Mouse (Mus musculus) limb, embryonic 14.5 days (tissue): ENCODE data around the gene Pdzd2. TPM values are rescaled to one million over a fixed set of nuclear protein-coding genes. Genes with fewer than 3 reads are reported as not detected.

Source experiments
- ATAC-seq: fragments of 200-750 bp; cut with Nextera tagmentation; 2 replicates; pipeline ENCODE4 v1.8.0; 2017; ENCODE audit warnings: low read depth, moderate number of reproducible peaks, moderate TSS enrichment; ENCODE audit not compliant: low FRiP score
- DNase-seq: peaks from one replicate; pipeline ENCODE4 v3.0.0-alpha.2; 2015; ENCODE audit warnings: low spot score
- H3K27ac ChIP-seq: fragments of 300-500 bp; sonication (generic); replicated peaks from 2 replicates; pipeline ENCODE4 v1.5.1; 2014; ENCODE audit warnings: low read depth, mild to moderate bottlenecking, low read length, moderate library complexity, mixed read lengths
- H3K27me3 ChIP-seq: fragments of 300-500 bp; sonication (generic); 2 replicates; pipeline ENCODE4 v1.6.1; 2014; ENCODE audit warnings: low read length, mixed read lengths; ENCODE audit not compliant: control insufficient read depth, insufficient read depth
- H3K36me3 ChIP-seq: fragments of 300-500 bp; sonication (generic); 2 replicates; pipeline ENCODE4 v1.6.1; 2014; ENCODE audit warnings: mild to moderate bottlenecking, low read length, moderate library complexity, mixed read lengths; ENCODE audit not compliant: control insufficient read depth, insufficient read depth
- H3K4me1 ChIP-seq: fragments of 300-500 bp; sonication (generic); 2 replicates; pipeline ENCODE4 v1.6.1; 2014; ENCODE audit warnings: antibody characterized with exemption, low read length, mixed read lengths; ENCODE audit not compliant: control insufficient read depth, insufficient read depth
- H3K4me2 ChIP-seq: fragments of 300-500 bp; sonication (generic); replicated peaks from 2 replicates; pipeline ENCODE4 v1.6.1; 2014; ENCODE audit warnings: low read depth, mild to moderate bottlenecking, low read length, moderate library complexity; ENCODE audit not compliant: severe bottlenecking
- H3K4me3 ChIP-seq: fragments of 300-500 bp; sonication (generic); replicated peaks from 2 replicates; pipeline ENCODE4 v1.5.1; 2014; ENCODE audit warnings: low read length
- H3K9ac ChIP-seq: fragments of 300-500 bp; sonication (generic); 2 replicates; pipeline ENCODE4 v1.6.1; 2014; ENCODE audit warnings: mild to moderate bottlenecking, low read depth, low read length, moderate library complexity; ENCODE audit not compliant: severe bottlenecking
- H3K9me3 ChIP-seq: fragments of 300-500 bp; sonication (generic); 2 replicates; pipeline ENCODE4 v1.6.1; 2016; ENCODE audit warnings: low read length; ENCODE audit not compliant: control insufficient read depth
- POLR2A ChIP-seq: fragments of 200-500 bp; IDR thresholded peaks from 2 replicates; pipeline ENCODE4 v1.8.0; 2012; ENCODE audit warnings: inconsistent platforms, mild to moderate bottlenecking, moderate library complexity, borderline replicate concordance; ENCODE audit not compliant: insufficient read depth, insufficient read length; ENCODE audit errors: extremely low read depth
- WGBS: fragments of 180-500 bp; shearing (Covaris S2); extraction: QIAGEN DNeasy Blood & Tissue Kit; methylation state at CpG from one replicate; pipeline ENCODE4 v1.1.7; 2014; 5-methylcytosine and 5-hydroxymethylcytosine counted together
- polyA plus RNA-seq, 2 experiments: library from polyadenylated mRNA; depleted of rRNA in 1 of 2; stranded (reverse) in 1 of 2; unstranded in 1 of 2; fragments of >200 nt; fragmentation: Nextera tagmentation in 1 of 2; extraction: Ambion mirVana in 1 of 2; gene quantifications; 2 replicates each; pipeline versions ENCODE4 v1.2.1 to v1.2.3; 2012 to 2014

The Pdzd2 gene
- polyA plus RNA-seq, 2 experiments = 14.6 to 26.4 TPM

DNA sequence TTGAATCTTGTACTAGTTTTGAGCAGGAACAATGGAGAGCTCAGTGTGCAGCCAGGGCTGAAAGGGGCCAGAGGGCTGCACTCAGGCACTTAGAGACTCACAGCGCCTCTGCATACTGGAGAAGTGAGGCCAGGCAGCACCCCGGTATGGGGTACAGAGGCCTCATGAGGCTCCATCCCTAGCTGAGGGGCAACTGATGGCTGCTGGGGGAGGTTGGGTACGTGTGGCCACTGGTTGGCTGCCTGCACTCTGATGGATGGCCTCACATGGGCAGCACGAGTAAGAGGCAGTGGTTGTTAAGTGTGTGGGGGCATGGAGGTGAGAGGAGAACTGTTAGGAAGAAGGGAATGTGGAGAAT, 398.3 kb downstream of the Pdzd2 start:
- H3K9me3 ChIP-seq = no peaks in the 10 kb centered on the region
- DNase-seq (no peak), ATAC-seq (no peak)
- no peaks in the 10 kb centered on the region for H3K27me3 ChIP-seq
- 60% methylated on average over 4 of the region's 4 CpGs for WGBS
- no peak for TF ChIP-seq POLR2A
- H3K4me1 ChIP-seq = no peaks in the 10 kb centered on the region; the same call in 1 of the 2 replicates
- H3K4me2 ChIP-seq = no peak overlapping the region
- peaks cover 30% of the 10 kb centered on the region for H3K36me3 ChIP-seq
- H3K27ac ChIP-seq = no peak overlapping the region
- H3K4me3 ChIP-seq = no peak overlapping the region
- no peak overlapping the region for H3K9ac ChIP-seq

DNA sequence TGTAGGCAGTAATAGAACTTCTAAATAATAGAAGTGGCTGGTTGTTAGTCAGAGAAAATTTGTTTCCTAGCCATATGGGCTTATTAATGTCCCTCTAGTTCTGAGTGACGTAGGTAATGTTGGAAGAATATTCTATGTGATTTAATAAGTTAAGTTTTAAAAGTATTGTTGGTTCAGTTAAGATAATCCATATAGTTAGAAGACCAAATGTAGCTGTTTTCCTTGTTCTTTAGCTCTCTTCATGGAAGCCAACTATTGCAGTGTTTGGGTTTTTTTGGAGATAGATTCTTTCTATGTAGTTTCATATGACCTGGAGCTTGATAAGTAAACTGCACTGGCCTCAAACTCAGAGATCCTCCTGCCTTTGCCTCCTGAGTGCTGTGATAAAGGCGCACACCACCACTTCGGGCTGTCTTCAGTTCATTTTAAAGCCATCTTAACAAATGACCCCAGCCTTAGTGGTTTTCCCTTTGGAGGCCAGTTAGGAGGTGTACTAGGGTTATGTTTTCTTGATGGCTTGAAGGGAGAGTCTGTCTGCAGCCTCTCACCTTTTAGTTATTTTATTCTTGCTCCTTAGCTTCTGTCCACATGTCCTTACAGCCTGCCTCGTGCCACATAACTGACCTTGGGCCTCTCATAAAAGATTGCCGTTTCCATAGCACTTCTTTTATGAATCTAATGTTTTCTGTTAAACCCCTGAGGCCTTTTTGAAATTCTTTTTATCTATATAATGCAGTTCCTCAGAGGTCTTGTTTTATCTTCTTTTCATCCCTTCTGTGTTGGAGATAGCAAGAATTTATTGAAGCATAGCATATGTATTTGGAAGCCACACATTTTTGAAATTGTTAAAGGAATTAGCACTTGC, 399.0 kb downstream of the Pdzd2 start:
- Histone ChIP-seq H3K27me3 (no peaks in the 10 kb centered on the region), H3K4me3 (no peak overlapping the region), H3K4me1 (no peaks in the 10 kb centered on the region; the same call in 1 of the 2 replicates), H3K27ac (no peak overlapping the region), H3K9me3 (no peaks in the 10 kb centered on the region), H3K36me3 (peaks cover 26% of the 10 kb centered on the region), H3K9ac (no peak overlapping the region), H3K4me2 (no peak overlapping the region)
- 68% methylated on average over 5 of the region's 5 CpGs for WGBS
- DNase-seq (no peak), ATAC-seq (no peak)
- no peak for TF ChIP-seq POLR2A

- no peak overlapping the region for H3K4me3 ChIP-seq
- H3K27ac ChIP-seq = no peak overlapping the region
- TF ChIP-seq POLR2A = no peak
- no peak for ATAC-seq
- H3K4me1 ChIP-seq = no peaks in the 10 kb centered on the region; the same call in 1 of the 2 replicates
- H3K36me3 ChIP-seq = peaks cover 5% of the 10 kb centered on the region
- H3K9ac ChIP-seq = no peak overlapping the region
- no peak overlapping the region for H3K4me2 ChIP-seq
- WGBS = 70% methylated on average over 3 of the region's 3 CpGs
- no peaks in the 10 kb centered on the region for H3K9me3 ChIP-seq
- DNase-seq = no peak
- no peaks in the 10 kb centered on the region for H3K27me3 ChIP-seq
These were observed 402.0 kb downstream of the Pdzd2 start for GRCm38 (mm10) chr15:12337779-12338137.

- no peak for TF ChIP-seq POLR2A
- H3K27me3 ChIP-seq = no peaks in the 10 kb centered on the region
- DNase-seq (no peak), ATAC-seq (no peak)
- no peak overlapping the region for H3K9ac ChIP-seq
- H3K27ac ChIP-seq = no peak overlapping the region
- no peaks in the 10 kb centered on the region for H3K9me3 ChIP-seq
- H3K4me1 ChIP-seq = no peaks in the 10 kb centered on the region; the same call in 1 of the 2 replicates
- WGBS = 84% methylated on average over 4 of the region's 4 CpGs
- no peak overlapping the region for H3K4me3 ChIP-seq
- peaks cover under 1% of the 10 kb centered on the region for H3K36me3 ChIP-seq
- H3K4me2 ChIP-seq = no peak overlapping the region
These were observed 402.5 kb downstream of the Pdzd2 start for GRCm38 (mm10) chr15:12337030-12337778.

DNA sequence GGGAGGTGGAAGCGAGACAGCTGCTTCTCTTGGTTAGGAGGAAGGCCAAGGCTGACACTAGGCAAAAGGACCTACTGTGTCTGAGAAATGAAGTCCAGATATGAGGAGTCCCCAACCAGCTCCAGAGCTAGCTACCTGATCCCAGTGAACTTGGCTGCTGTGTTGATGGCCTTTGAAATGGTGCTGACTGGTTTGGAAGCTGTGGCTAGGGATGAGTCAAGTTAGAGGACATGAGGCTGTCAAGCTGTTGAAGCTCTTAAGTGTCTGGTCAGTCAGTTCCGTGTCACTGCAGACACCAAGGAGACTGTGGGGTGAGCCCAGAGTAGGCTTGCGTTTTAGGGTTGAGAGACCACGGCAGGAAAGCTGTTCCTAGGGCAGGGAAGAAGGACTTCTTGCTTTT, 405.3 kb downstream of the Pdzd2 start:
- no peak for TF ChIP-seq POLR2A

More for the DNA sequence above, 405.3 kb downstream of the Pdzd2 start:
- no peak overlapping the region for H3K27ac ChIP-seq
- no peaks in the 10 kb centered on the region for H3K36me3 ChIP-seq
- no peaks in the 10 kb centered on the region for H3K9me3 ChIP-seq
- no peaks in the 10 kb centered on the region for H3K27me3 ChIP-seq
- no peak overlapping the region for H3K4me3 ChIP-seq
- no peak for DNase-seq
- peaks cover 3% of the 10 kb centered on the region; the same call in 1 of the 2 replicates for H3K4me1 ChIP-seq
- no peak overlapping the region for H3K4me2 ChIP-seq
- 80% methylated on average over 4 of the region's 4 CpGs for WGBS
- ATAC-seq = no peak
- no peak overlapping the region for H3K9ac ChIP-seq
